Mouse (Mus musculus) duodenum, adult 2 months (tissue): ENCODE measurements around the gene Rfc1. TPM values are rescaled to one million over a fixed set of nuclear protein-coding genes. Genes with fewer than 3 reads are reported as not detected.

Source experiments
- polyA plus RNA-seq: library from polyadenylated mRNA; depleted of rRNA; stranded (reverse); fragments of >200 nt; gene quantifications from 2 replicates; pipeline ENCODE4 v1.2.3, GENCODE M21; 2012; ENCODE audit warnings: low replicate concordance; rRNA removed

The Rfc1 gene
- 2.1 and 2.3 TPM in 2 replicates for polyA plus RNA-seq

GRCm38 (mm10) chr5:65335298-65336074, at the start of gene Rfc1:
Gene Rfc1 (minus strand): TSS chr5:65335670.

GRCm38 (mm10) chr5:65348168-65348567, 12.7 kb upstream of the Rfc1 start, which contains the start of gene Klb:
Gene Klb (plus strand): TSS chr5:65348314.

Other genes with a start within 250 kb of the Rfc1 start
- 0.07 and 0.19 TPM in 2 replicates for gene Tmem156, start 243.5 kb downstream of the Rfc1 start, polyA plus RNA-seq
- gene Klhl5, start 228.1 kb downstream of the Rfc1 start, polyA plus RNA-seq, result 3.1 and 4.4 TPM in 2 replicates
- 0.27 and 0.60 TPM in 2 replicates for gene Wdr19, start 136.0 kb downstream of the Rfc1 start, polyA plus RNA-seq
- 0.13 and 0.42 TPM in 2 replicates for gene Klb, start 12.6 kb upstream of the Rfc1 start, polyA plus RNA-seq
- 32.8 and 36.4 TPM in 2 replicates for gene Rpl9, start 55.8 kb upstream of the Rfc1 start, polyA plus RNA-seq
- gene Lias, start 55.8 kb upstream of the Rfc1 start, polyA plus RNA-seq, result 3.3 and 3.4 TPM in 2 replicates
- gene Ugdh, start 100.3 kb upstream of the Rfc1 start, polyA plus RNA-seq, result 27.3 and 38.9 TPM in 2 replicates
- gene Gm43552, start 157.2 kb upstream of the Rfc1 start, polyA plus RNA-seq, result 3.0 TPM in 1 of 2 replicates, not detected in the other
- gene Smim14, start 201.5 kb upstream of the Rfc1 start, polyA plus RNA-seq, result 79.0 and 87.2 TPM in 2 replicates
- 3.4 and 5.1 TPM in 2 replicates for gene Ube2k, start 201.6 kb upstream of the Rfc1 start, polyA plus RNA-seq